Mouse (Mus musculus): ENCODE measurements around the gene Apex1.
A peak's percentile ranks its signal among the peaks of the same experiment; 100 is the strongest.
"Not testable (repeated sequence)": the region's sequence is repeated elsewhere in the genome, so short reads cannot be mapped to it uniquely, and the experiment has no call there.

The Apex1 gene

DNA sequence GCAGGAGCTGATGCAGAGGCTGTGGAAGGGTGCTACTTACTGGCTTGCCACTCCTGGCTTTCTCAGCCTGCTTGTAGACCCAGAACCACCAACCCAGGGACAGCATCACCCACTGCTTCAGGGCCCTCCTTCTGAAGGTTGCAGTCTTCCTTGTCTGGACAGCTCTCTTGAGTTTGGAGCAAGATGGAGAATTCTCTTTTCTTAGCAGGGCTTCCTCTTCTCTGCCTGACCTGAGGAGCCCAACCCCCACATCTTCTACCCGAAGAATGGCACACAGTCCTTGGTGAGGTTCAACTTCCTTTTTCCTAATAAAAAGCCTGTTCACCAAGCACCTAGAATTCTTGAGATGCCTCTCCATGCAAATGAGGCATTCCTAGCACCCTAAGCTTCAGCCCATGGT is 46.1 kb downstream of the Apex1 start:
- no peak for DNase-seq

DNA sequence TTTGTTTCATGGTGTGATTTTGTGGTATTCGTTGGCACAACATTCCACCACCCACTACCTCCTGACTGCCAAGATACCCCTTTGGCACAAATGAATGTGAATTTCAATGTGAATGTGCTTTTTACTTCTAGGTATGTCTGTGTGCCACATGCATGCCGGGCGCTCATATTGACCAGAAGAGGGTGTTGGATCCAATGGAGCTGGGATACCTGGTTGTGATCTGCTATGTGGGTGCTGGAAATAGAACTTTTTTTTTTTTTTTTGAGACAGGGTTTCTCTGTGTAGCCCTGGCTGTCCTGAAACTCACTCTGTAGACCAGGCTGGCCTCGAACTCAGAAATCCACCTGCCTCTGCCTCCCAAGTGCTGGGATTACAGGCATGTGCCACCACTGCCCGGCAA is 48.3 kb downstream of the Apex1 start:
- not testable (repeated sequence) for DNase-seq

DNA sequence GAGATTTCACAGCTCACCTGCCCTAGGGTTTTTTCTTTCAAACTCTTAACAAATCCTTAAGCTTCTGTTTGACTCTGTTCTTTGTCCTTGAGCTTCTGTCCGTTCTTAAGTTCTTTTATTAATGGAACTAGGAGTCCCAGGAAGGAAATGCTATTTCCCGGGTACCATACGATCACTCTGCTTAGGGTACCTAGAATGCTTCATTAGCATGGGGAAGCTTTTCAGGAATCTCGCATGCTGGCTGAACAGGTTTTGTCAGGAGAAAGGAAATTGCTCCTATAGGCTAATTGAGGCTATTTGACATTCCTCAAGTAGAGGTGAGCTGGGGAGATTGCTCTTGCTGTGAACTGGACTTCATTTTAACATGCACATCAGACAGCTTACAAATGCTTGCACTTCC is 48.9 kb downstream of the Apex1 start:
- DNase-seq = no peak

DNA sequence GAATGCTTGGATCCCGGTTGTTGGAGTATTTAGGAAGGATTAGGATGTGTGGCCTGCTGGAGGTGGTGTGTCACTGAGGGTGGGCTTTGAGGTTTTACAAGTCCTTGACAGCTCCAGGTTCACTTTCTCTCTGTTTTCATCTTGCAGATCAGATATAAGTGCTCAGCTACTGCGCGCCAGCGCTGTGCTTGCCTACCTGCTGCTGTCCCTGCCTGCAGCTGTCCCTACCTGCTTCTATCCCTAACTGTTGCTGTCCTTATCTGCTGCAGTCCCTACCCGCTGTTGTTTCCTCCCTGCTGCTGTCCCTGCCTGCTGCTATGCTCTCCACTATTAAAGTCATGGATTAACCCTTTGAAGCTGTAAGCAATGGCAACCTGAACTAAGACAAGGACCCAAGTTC is 50.2 kb downstream of the Apex1 start:
- no peak for DNase-seq

DNA sequence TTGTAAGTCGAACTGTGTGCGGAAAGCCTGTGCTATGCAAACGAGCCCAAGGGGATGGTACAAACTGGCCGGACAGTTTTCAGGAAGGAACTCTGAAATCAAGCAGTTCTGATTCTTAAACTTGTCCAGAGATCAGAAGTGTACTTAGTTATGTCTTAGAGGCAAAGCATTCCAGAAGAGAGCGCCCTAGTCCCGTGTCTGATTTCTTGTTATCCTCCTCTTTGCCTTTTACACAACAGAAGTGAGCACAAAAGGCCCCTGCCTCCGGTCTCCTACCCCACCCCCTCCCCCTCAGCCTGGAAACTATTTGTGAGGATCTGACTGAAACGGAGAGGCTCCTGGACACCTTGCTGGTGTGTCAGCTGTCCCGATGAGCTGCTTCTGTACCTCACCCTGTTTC is 51.9 kb downstream of the Apex1 start:
- peak; percentile 50 to 54 for DNase-seq

Measured in kidney, postnatal 36 days (tissue).